Mouse (Mus musculus): ENCODE data around the gene Ggt5. TPM values are rescaled to one million over a fixed set of nuclear protein-coding genes. Genes with fewer than 3 reads are reported as not detected.
"Not testable (repeated sequence)": the region's sequence is repeated elsewhere in the genome, so short reads cannot be mapped to it uniquely, and the experiment has no call there.

The Ggt5 gene
- polyA plus RNA-seq, 1 experiment from 2014 or later: 6.1 TPM

GRCm38 (mm10) chr10:75559041-75559675 is 30.0 kb upstream of the Ggt5 start:
- peak overlapping the region; percentile 98 for H3K4me2 ChIP-seq
- H3K27ac ChIP-seq (ENCODE audit: poor library complexity, severe bottlenecking): no peak overlapping the region
- peak overlapping the region; percentile 73; the same call in 1 of the 2 replicates for H3K9ac ChIP-seq
- ATAC-seq (ENCODE audit: insufficient number of reproducible peaks, low FRiP score): no peak
- 4% methylated on average over 14 of the region's 14 CpGs for WGBS
- no peaks in the 10 kb centered on the region for H3K9me3 ChIP-seq (replicated peaks)
- peak overlapping the region; percentile 64 for H3K4me3 ChIP-seq
- H3K4me1 ChIP-seq (replicated peaks): peaks cover 36% of the 10 kb centered on the region
- no peaks in the 10 kb centered on the region for H3K36me3 ChIP-seq
- peaks cover 66% of the 10 kb centered on the region for H3K27me3 ChIP-seq (replicated peaks)

GRCm38 (mm10) chr10:75559676-75560548 is 29.2 kb upstream of the Ggt5 start, which contains the start of gene Lrrc75b:
Lrrc75b (minus strand) TSS chr10:75560330.
- under 1% methylated on average over 74 of the region's 75 CpGs for WGBS
- H3K27me3 ChIP-seq (replicated peaks): peaks cover 74% of the 10 kb centered on the region

GRCm38 (mm10) chr10:75560549-75560899 is 28.6 kb upstream of the Ggt5 start:
- no peaks in the 10 kb centered on the region for H3K36me3 ChIP-seq
- ATAC-seq (ENCODE audit: insufficient number of reproducible peaks, low FRiP score): no peak
- peaks cover 36% of the 10 kb centered on the region for H3K4me1 ChIP-seq (replicated peaks)
- peak overlapping the region; percentile 64 for H3K4me3 ChIP-seq
- H3K4me2 ChIP-seq: peak overlapping the region; percentile 98
- H3K27me3 ChIP-seq (replicated peaks): peaks cover 77% of the 10 kb centered on the region
- WGBS: 13% methylated on average over 6 of the region's 6 CpGs
- no peak overlapping the region for H3K27ac ChIP-seq (ENCODE audit: poor library complexity, severe bottlenecking)
- no peaks in the 10 kb centered on the region for H3K9me3 ChIP-seq (replicated peaks)
- H3K9ac ChIP-seq: no peak overlapping the region

More at GRCm38 (mm10) chr10:75559676-75560548, 29.2 kb upstream of the Ggt5 start, which contains the start of gene Lrrc75b:
- peak within 1 kb of the TSS; percentile 98 for H3K4me2 ChIP-seq
- H3K4me1 ChIP-seq (replicated peaks): peaks cover 36% of the 10 kb centered on the region
- H3K36me3 ChIP-seq: no peaks in the 10 kb centered on the region
- ATAC-seq (ENCODE audit: insufficient number of reproducible peaks, low FRiP score): no peak
- no peaks in the 10 kb centered on the region for H3K9me3 ChIP-seq (replicated peaks)
- peak within 1 kb of the TSS; percentile 64 for H3K4me3 ChIP-seq
- peak within 1 kb of the TSS; percentile 73 for H3K9ac ChIP-seq
- H3K27ac ChIP-seq (ENCODE audit: poor library complexity, severe bottlenecking): no peak within 1 kb of the TSS

GRCm38 (mm10) chr10:75561071-75561654 is 28.0 kb upstream of the Ggt5 start, which contains the start of gene Ggt1:
Ggt1 (plus strand) TSS chr10:75561604.
- 45% methylated on average over 10 of the region's 10 CpGs for WGBS
- Histone ChIP-seq H3K9ac (no peak within 1 kb of the TSS), H3K27me3 (replicated peaks) (peaks cover 77% of the 10 kb centered on the region), H3K4me3 (peak within 1 kb of the TSS; percentile 64; the same call in 1 of the 2 replicates), H3K36me3 (no peaks in the 10 kb centered on the region), H3K9me3 (replicated peaks) (no peaks in the 10 kb centered on the region), H3K4me1 (replicated peaks) (peaks cover 30% of the 10 kb centered on the region), H3K27ac (ENCODE audit: poor library complexity, severe bottlenecking) (no peak within 1 kb of the TSS), H3K4me2 (peak within 1 kb of the TSS; percentile 98)
- ATAC-seq (ENCODE audit: insufficient number of reproducible peaks, low FRiP score): no peak

- Histone ChIP-seq H3K4me2 (no peak overlapping the region), H3K36me3 (no peaks in the 10 kb centered on the region), H3K27ac (ENCODE audit: poor library complexity, severe bottlenecking) (no peak overlapping the region), H3K4me1 (replicated peaks) (peaks cover 21% of the 10 kb centered on the region), H3K27me3 (replicated peaks) (peaks cover 73% of the 10 kb centered on the region), H3K9me3 (replicated peaks) (no peaks in the 10 kb centered on the region), H3K9ac (no peak overlapping the region), H3K4me3 (no peak overlapping the region)
- WGBS: 79% methylated on average over 8 of the region's 8 CpGs
- no peak for ATAC-seq (ENCODE audit: insufficient number of reproducible peaks, low FRiP score)
Measured at GRCm38 (mm10) chr10:75562596-75562995, 26.5 kb upstream of the Ggt5 start.

- Histone ChIP-seq H3K9me3 (replicated peaks) (no peaks in the 10 kb centered on the region), H3K4me3 (no peak overlapping the region), H3K4me1 (replicated peaks) (peaks cover 17% of the 10 kb centered on the region), H3K27ac (ENCODE audit: poor library complexity, severe bottlenecking) (no peak overlapping the region), H3K36me3 (no peaks in the 10 kb centered on the region), H3K4me2 (no peak overlapping the region), H3K27me3 (replicated peaks) (peaks cover 59% of the 10 kb centered on the region), H3K9ac (no peak overlapping the region)
- no peak for ATAC-seq (ENCODE audit: insufficient number of reproducible peaks, low FRiP score)
- 76% methylated on average over 12 of the region's 12 CpGs for WGBS
Measured at GRCm38 (mm10) chr10:75564687-75565265, 24.4 kb upstream of the Ggt5 start.

- Histone ChIP-seq H3K4me3 (no peak overlapping the region), H3K4me2 (no peak overlapping the region), H3K9me3 (replicated peaks) (no peaks in the 10 kb centered on the region), H3K4me1 (replicated peaks) (peaks cover 11% of the 10 kb centered on the region), H3K36me3 (no peaks in the 10 kb centered on the region), H3K9ac (no peak overlapping the region), H3K27ac (ENCODE audit: poor library complexity, severe bottlenecking) (no peak overlapping the region), H3K27me3 (replicated peaks) (peaks cover 53% of the 10 kb centered on the region)
- no peak for ATAC-seq (ENCODE audit: insufficient number of reproducible peaks, low FRiP score)
- 50% methylated on average over 6 of the region's 6 CpGs for WGBS
Measured at GRCm38 (mm10) chr10:75565436-75565835, 23.7 kb upstream of the Ggt5 start.

- peaks cover 48% of the 10 kb centered on the region for H3K27me3 ChIP-seq (replicated peaks)
- no peak for ATAC-seq (ENCODE audit: insufficient number of reproducible peaks, low FRiP score)
Measured at GRCm38 (mm10) chr10:75565906-75566305, 23.2 kb upstream of the Ggt5 start.

GRCm38 (mm10) chr10:75566321-75566720 is 22.8 kb upstream of the Ggt5 start:
- no peak overlapping the region for H3K9ac ChIP-seq
- H3K36me3 ChIP-seq: no peaks in the 10 kb centered on the region
- no peak overlapping the region for H3K4me2 ChIP-seq
- H3K27me3 ChIP-seq (replicated peaks): peaks cover 44% of the 10 kb centered on the region
- 82% methylated on average over 5 of the region's 5 CpGs for WGBS
- ATAC-seq (ENCODE audit: insufficient number of reproducible peaks, low FRiP score): no peak
- no peak overlapping the region for H3K4me3 ChIP-seq
- no peak overlapping the region for H3K27ac ChIP-seq (ENCODE audit: poor library complexity, severe bottlenecking)
- peaks cover 10% of the 10 kb centered on the region for H3K4me1 ChIP-seq (replicated peaks)
- H3K9me3 ChIP-seq (replicated peaks): no peaks in the 10 kb centered on the region

More at GRCm38 (mm10) chr10:75565906-75566305, 23.2 kb upstream of the Ggt5 start:
- WGBS: 81% methylated on average over 7 of the region's 7 CpGs
- Histone ChIP-seq H3K4me1 (replicated peaks) (peaks cover 10% of the 10 kb centered on the region), H3K36me3 (no peaks in the 10 kb centered on the region), H3K27ac (ENCODE audit: poor library complexity, severe bottlenecking) (no peak overlapping the region), H3K4me3 (no peak overlapping the region), H3K9ac (no peak overlapping the region), H3K9me3 (replicated peaks) (no peaks in the 10 kb centered on the region), H3K4me2 (no peak overlapping the region)

- H3K27me3 ChIP-seq (replicated peaks): peaks cover 39% of the 10 kb centered on the region
- H3K4me1 ChIP-seq (replicated peaks): peaks cover 10% of the 10 kb centered on the region
- H3K4me2 ChIP-seq; H3K9me3 ChIP-seq (replicated peaks); H3K36me3 ChIP-seq; H3K4me3 ChIP-seq; H3K27ac ChIP-seq (ENCODE audit: poor library complexity, severe bottlenecking); H3K9ac ChIP-seq; ATAC-seq (ENCODE audit: insufficient number of reproducible peaks, low FRiP score): not testable (repeated sequence)
- 76% methylated on average over 2 of the region's 2 CpGs for WGBS
Measured at GRCm38 (mm10) chr10:75566765-75567164, 22.4 kb upstream of the Ggt5 start.

GRCm38 (mm10) chr10:75568029-75568428 is 21.1 kb upstream of the Ggt5 start:
- Histone ChIP-seq H3K36me3 (no peaks in the 10 kb centered on the region), H3K4me2 (peak overlapping the region; percentile 17), H3K9ac (no peak overlapping the region), H3K4me3 (no peak overlapping the region), H3K27me3 (replicated peaks) (peaks cover 31% of the 10 kb centered on the region), H3K27ac (ENCODE audit: poor library complexity, severe bottlenecking) (no peak overlapping the region), H3K9me3 (replicated peaks) (no peaks in the 10 kb centered on the region), H3K4me1 (replicated peaks) (peaks cover 10% of the 10 kb centered on the region)
- ATAC-seq (ENCODE audit: insufficient number of reproducible peaks, low FRiP score): no peak
- WGBS: 10% methylated on average over 5 of the region's 5 CpGs
